Mouse (Mus musculus) embryo, embryonic 10 days (tissue): ENCODE data around the gene Sdr39u1.
A peak's percentile ranks its signal among the peaks of the same experiment; 100 is the strongest.

ENCODE experiments used
- DNase-seq: peaks from one replicate; pipeline ENCODE4 v3.0.0-alpha.2; 2015; ENCODE audit warnings: low spot score

The Sdr39u1 gene

GRCm38 (mm10) chr14:55899701-55900413 is at the start of gene Sdr39u1:
TSS of gene Sdr39u1 (minus strand) at chr14:55900293.
- DNase-seq = peak; percentile 88

DNA sequence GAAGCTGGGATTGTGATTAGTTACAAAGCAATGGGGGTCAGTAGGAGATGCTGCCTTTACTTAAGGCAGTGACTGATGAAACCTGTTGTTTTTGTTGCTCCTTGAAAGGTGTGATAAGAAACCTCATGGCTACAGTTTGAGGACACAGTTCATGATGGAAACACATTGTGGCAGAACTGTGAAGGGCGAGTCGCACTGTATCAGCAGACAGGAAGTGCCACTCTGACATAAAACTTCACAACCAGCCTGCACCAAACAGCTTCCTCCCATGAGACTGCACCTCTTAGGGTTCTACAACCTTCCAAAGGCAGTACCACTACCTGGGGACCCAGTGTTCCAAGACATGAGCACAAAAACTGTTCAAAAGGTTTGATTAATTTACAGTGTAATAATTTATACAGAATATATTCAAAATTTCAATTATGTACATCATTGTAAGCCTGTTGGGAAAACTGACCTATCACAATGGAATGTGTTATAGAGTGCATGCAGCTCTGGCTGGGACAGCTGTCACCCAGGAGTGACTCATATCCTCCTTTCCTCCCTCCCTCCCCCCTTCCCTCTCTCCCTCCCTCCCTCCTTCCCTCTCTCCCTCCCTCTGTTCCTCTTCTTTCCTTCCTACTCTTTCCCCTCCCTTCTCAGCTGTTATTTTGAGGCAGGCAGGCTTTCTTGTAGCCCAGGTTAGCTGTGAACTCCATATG is 46.3 kb upstream of the Sdr39u1 start:
- DNase-seq = no peak

DNA sequence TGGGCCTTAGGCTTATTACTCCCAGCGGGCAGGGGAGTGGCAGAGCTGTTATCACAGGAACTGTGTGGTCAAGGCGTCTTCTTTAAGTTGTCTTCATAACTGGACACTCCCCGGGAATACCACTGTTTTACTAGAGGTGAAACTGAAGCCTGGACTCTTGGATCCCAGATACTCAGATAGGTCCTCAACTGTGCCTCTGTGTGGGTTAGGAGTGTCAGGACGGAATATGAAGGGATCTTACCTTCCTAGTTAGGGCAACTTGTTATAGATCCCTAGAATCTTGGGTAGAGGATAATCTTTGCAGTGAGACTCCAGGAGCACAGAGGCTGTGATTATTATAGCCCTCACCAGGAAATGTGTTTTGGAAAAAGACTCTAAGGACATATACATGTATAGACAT is 44.5 kb upstream of the Sdr39u1 start, which contains the start of gene Cma1:
TSS of gene Cma1 (minus strand) at position 101 of the 400 bp plus-strand sequence.
- no peak for DNase-seq

GRCm38 (mm10) chr14:55943601-55944000 is 43.5 kb upstream of the Sdr39u1 start:
- no peak for DNase-seq

DNA sequence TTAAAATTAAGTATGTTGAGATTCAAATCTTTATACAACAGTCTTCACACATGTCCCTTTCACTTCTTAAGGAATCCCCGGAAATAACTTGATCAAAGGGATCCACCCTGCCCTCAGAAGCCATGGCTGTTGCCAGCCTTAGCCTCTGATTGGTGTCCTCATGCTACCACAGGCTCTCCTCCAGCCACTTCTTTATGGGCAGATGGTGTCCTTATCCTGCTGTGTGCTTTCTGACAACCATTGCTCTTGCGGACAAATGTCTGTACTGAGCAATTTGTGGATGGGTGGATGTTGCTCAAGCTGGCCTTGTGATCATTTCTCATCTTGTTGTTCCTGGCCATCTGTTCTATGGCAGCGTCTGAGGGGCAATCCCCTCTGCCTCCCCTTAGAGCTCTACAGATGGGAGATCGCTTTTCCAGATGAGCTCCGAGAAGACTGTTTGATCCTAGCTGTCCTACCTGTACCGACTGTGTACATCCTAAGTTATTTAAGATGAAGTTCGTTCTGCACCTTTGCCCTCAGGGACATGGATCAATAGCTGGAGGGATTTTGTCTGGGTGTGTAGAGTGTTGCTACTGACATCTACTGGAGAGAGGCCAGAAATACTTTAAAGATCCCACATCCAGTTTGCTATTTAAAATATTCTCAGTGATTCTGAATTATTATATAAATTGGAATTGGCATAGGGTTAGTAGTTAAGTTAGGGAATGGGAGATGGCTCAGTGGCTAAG is 40.1 kb upstream of the Sdr39u1 start:
- peak; percentile 43 for DNase-seq

DNA sequence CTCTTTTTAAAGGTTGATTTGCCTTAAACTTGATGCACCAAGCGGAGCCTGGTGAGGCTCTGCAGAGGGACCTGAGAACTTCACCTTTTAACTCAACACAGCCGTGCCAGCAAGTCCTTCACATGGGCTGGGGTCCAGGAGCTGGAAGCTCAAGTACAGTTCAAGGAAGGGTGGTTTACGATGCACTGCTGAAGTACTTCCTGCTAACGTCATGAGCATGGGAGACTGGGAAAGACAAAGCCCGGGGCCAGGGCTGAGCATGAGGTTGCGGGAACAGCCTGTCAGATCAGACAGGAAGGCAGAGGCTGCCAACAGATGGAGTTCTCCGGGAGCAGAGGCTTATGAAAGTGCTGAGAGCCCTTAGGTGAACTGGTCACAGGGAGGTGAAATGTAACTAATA is 33.5 kb upstream of the Sdr39u1 start:
- peak; percentile 35 for DNase-seq

GRCm38 (mm10) chr14:55929263-55929997 is 29.3 kb upstream of the Sdr39u1 start:
- peak; percentile 31 for DNase-seq

GRCm38 (mm10) chr14:55926847-55927246 is 26.8 kb upstream of the Sdr39u1 start:
- DNase-seq = no peak

DNA sequence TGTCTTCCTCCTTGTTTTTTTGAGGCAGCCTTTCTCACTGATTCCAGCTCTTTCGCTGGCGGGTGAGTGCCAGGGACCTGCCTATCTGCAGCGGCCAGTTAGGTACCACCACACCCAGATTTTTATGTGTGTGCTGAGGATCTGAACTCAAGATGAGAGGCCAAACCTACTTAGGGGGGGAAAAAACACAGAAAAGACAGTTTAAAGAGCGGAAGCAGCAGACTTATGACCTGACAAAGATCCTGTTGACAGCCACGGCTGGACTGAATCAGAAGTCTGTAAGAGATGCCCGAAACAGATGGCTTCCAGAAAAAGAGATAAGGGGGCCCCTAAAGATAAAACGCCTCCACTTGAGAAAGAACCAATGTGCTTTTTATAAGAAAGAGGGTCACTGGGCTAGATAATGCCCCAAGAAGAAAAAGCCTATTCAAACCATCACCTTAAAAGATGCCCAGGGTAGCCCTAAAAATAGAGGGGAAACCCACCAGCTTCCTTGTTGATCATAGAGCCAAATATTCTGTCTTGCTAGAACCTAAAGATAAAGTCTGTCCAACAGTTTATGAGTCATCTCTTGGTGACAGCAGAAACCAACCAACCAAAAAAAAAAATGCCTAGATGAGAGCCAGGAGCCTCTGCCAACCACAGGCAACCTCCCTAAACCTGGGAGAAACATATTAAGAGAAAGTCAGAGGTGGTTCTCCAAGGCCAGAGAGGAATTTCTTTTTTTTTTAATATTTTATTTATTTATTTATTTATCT is 22.6 kb upstream of the Sdr39u1 start:
- DNase-seq = no peak

DNA sequence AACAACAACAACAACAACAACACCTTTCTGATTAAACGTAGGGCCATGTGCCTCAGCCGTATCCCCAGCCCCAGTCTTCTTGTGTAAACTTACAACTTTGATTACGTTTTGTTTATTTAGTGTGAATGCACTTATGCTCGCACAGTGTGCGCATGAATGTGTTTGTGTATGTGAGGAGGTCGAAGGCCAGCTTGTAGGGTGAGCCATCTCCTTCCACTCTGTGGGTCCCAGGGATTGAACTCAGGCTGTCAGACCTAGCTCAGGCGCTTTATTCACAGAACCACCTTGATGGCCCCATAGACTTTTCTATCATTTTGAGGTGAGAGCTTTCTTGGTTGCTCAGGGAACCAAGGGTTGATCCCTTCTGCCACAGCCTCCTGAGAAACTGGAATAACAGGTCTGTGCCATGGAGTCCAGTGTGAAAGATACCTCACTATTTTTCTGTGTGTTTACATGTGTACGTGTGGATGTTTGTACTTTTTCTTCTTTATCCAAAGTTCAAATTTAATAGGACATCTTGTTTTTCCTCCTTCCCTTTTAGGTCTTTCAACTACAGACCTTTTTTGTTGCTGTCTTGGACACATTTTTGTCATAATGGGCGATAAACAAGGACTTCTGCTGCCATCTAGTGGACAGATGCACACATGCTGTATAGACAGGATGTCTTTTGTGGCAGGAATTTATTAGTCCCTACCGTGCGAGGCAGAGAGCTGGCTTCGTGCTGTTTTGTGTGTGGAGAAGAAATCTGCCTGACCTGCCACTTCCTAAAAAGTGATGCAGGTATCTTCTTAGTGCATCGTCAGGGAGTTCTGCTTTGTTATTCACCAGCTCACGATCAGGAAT is 18.4 kb upstream of the Sdr39u1 start:
- peak; percentile 98 for DNase-seq

DNA sequence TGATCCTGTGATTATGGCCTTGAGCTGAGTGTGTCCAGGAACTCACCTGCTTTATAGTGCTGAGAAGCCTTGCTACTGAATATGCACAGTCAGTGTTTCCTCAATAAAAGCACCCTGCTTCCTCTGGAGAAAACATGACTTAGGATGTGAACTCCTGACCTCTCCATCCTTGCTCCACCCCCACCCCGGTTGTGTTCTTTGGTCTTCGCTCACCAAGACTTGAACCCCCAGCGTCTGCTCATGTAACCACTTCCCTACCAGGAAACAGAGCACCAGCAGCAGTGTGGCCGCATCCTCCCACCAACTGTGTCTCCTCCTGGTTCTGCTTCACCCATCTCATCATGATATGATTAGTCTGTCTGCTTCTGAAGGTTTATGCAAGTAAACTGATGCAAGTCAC is 13.3 kb upstream of the Sdr39u1 start:
- no peak for DNase-seq

DNA sequence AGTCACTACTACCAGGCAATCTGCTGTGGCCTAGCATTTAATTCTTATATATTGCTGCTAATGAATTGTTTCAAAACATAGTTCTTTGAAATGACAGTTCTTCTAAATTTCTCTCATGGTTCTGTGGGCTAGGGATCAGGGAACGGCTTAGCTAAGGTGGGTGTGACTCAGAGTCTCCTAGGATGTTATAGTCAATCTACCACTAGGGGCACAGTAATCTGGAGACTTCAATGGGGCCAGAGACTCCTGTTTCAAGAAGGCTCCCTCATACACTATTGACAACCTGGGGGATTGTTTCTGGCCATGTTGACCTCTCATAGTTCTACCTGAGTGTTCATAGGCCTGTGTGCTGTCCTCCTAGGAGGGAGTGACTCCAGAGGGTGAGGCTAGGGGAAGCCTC is 5.4 kb upstream of the Sdr39u1 start:
- DNase-seq = no peak

- DNase-seq = peak; percentile 28
These were observed 292 bp upstream of the Sdr39u1 start for GRCm38 (mm10) chr14:55900414-55900755.

GRCm38 (mm10) chr14:55898947-55899346 is 1.1 kb downstream of the Sdr39u1 start:
- DNase-seq = no peak

GRCm38 (mm10) chr14:55897671-55898070 is 2.4 kb downstream of the Sdr39u1 start:
- no peak for DNase-seq

GRCm38 (mm10) chr14:55886571-55887382 is 13.3 kb downstream of the Sdr39u1 start:
- DNase-seq = no peak

DNA sequence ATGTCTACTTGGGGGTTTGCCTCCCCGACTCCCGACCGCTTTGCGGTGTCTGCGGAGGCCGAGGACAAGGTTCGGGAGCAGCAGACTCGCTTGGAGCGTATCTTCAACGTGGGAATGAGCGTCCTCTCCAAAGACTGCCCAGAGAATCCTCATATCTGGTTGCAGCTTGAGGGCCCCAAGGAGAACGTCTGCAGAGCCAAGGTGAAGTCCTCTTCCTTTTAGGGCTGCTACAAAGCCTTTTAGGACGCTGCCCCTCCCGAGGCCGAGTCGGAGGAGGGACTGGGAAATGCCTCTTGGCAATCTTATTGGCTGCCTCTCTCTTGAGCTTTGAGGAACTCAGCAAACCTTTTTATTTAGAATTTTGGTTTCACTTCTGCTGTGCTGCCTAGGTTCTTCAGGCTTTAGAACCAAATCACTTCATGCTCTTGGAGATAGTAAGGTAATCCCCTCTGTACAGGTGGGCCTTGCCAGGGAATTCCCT is 14.3 kb downstream of the Sdr39u1 start:
- peak; percentile 46 for DNase-seq

GRCm38 (mm10) chr14:55885114-55885790 is 14.8 kb downstream of the Sdr39u1 start:
- DNase-seq = no peak

DNA sequence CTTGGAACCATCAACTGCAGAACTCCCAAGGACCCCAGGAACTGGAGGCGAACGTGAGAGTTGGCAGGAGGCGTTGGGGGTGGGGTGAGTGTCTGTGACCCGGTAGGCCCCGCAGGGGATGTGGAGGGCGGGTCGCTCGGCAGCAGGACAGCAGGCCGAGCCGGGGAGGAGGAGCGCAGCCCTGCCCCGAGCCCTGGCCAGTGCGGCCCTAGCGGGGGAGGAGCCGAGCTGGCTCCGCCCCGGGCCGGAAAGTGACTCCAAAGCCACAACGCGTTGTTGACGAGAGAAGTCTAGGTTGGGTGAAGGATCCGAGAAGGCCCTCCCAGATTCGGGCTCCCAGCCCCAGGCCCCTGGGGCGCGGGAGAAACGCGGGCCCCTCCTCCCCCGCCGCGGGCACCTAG is 15.4 kb downstream of the Sdr39u1 start, which contains the start of gene Khnyn:
TSS of gene Khnyn (plus strand) at position 235 of the 401 bp plus-strand sequence.
- peak; percentile 95 for DNase-seq
